Mouse (Mus musculus) C2C12 (cell line): ENCODE results near the gene Pmvk. TPM values are rescaled to one million over a fixed set of nuclear protein-coding genes. Genes with fewer than 3 reads are reported as not detected.

Experiments used
- H3K27me3 ChIP-seq: one replicate; pipeline ENCODE4 v1.6.1; 2011; ENCODE audit not compliant: control insufficient read depth, insufficient read depth, insufficient read length
- H3K36me3 ChIP-seq: one replicate; pipeline ENCODE4 v1.6.1; 2011; ENCODE audit not compliant: control insufficient read depth, insufficient read depth
- H3K4me3 ChIP-seq: one replicate; pipeline ENCODE4 v1.5.1; 2011; ENCODE audit warnings: mild to moderate bottlenecking, control low read depth; ENCODE audit not compliant: poor library complexity, insufficient read depth, severe bottlenecking
- H3K79me2 ChIP-seq: one replicate; pipeline ENCODE4 v1.6.1; 2011; ENCODE audit not compliant: control insufficient read depth, insufficient read depth
- H3K79me3 ChIP-seq: one replicate; pipeline ENCODE4 v1.6.1; 2011; ENCODE audit warnings: low read depth, control low read depth
- H3ac ChIP-seq: one replicate; pipeline ENCODE3; 2011; ENCODE audit warnings: low read depth; ENCODE audit not compliant: control insufficient read depth, insufficient read length
- CEBPB ChIP-seq: IDR thresholded peaks from one replicate; pipeline ENCODE4 v1.6.1; 2011; ENCODE audit warnings: low read depth, mild to moderate bottlenecking, control low read depth, moderate library complexity
- CTCF ChIP-seq: IDR thresholded peaks from one replicate; pipeline ENCODE4 v1.5.1; 2011; ENCODE audit not compliant: control insufficient read depth, insufficient read depth, insufficient read length
- FOSL1 ChIP-seq: IDR thresholded peaks from one replicate; pipeline ENCODE4 v1.8.0; 2011; ENCODE audit warnings: mild to moderate bottlenecking, low read length; ENCODE audit not compliant: poor library complexity, insufficient read depth, severe bottlenecking
- MAX ChIP-seq: IDR thresholded peaks from one replicate; pipeline ENCODE4 v1.6.1; 2011; ENCODE audit warnings: mild to moderate bottlenecking, control low read depth
- MYOD1 ChIP-seq: IDR thresholded peaks from one replicate; pipeline ENCODE4 v1.6.1; 2011; ENCODE audit warnings: low read depth; ENCODE audit not compliant: control insufficient read depth, insufficient read length
- MYOG ChIP-seq: IDR thresholded peaks from one replicate; pipeline ENCODE4 v1.6.1; 2011; ENCODE audit not compliant: control insufficient read depth, insufficient read length; ENCODE audit errors: extremely low read depth
- USF1 ChIP-seq: IDR thresholded peaks from one replicate; pipeline ENCODE4 v1.6.1; 2011; ENCODE audit warnings: low read depth, mild to moderate bottlenecking, control low read depth, moderate library complexity
- polyA plus RNA-seq: library from polyadenylated mRNA; unstranded; fragments of >200 nt; fragmentation: generic; extraction: Trizol; gene quantifications from one replicate; pipeline ENCODE4 v1.2.1, GENCODE M21; 2012; ENCODE audit warnings: missing spikeins

Gene Pmvk
- polyA plus RNA-seq, 1 experiment, result 36.6 TPM

- TF ChIP-seq MAX, result no peak
- TF ChIP-seq FOSL1, result no peak
- no peak for TF ChIP-seq CTCF
- no peak for TF ChIP-seq MYOD1
- no peak for TF ChIP-seq USF1
- no peak for TF ChIP-seq MYOG
- TF ChIP-seq CEBPB, result no peak
Observed at GRCm38 (mm10) chr3:89479055-89479454, 24.7 kb downstream of the Pmvk start.

GRCm38 (mm10) chr3:89481488-89481887 is 27.1 kb downstream of the Pmvk start:
- H3K4me3 ChIP-seq, result no peak overlapping the region
- TF ChIP-seq CTCF (peak; percentile 4), MYOD1 (no peak), FOSL1 (no peak)
- H3K36me3 ChIP-seq, result no peaks in the 10 kb centered on the region
- H3K27me3 ChIP-seq, result peaks cover 4% of the 10 kb centered on the region
- H3K79me3 ChIP-seq, result no peaks in the 10 kb centered on the region
- H3ac ChIP-seq, result no peak overlapping the region
- H3K79me2 ChIP-seq, result no peaks in the 10 kb centered on the region

More at GRCm38 (mm10) chr3:89479055-89479454, 24.7 kb downstream of the Pmvk start:
- Histone ChIP-seq H3K4me3 (no peak overlapping the region), H3K79me3 (no peaks in the 10 kb centered on the region), H3K27me3 (no peaks in the 10 kb centered on the region), H3ac (no peak overlapping the region), H3K79me2 (no peaks in the 10 kb centered on the region), H3K36me3 (no peaks in the 10 kb centered on the region)

GRCm38 (mm10) chr3:89482249-89482648 is 27.9 kb downstream of the Pmvk start:
- Histone ChIP-seq H3K79me2 (no peaks in the 10 kb centered on the region), H3K79me3 (no peaks in the 10 kb centered on the region), H3ac (no peak overlapping the region), H3K36me3 (no peaks in the 10 kb centered on the region), H3K27me3 (peaks cover 10% of the 10 kb centered on the region), H3K4me3 (no peak overlapping the region)
- TF ChIP-seq MAX (no peak), MYOD1 (no peak), CEBPB (no peak), FOSL1 (no peak), MYOG (no peak), CTCF (no peak), USF1 (no peak)

- no peaks in the 10 kb centered on the region for H3K36me3 ChIP-seq
- H3K79me3 ChIP-seq, result no peaks in the 10 kb centered on the region
- no peak for TF ChIP-seq MYOG
- no peak for TF ChIP-seq MYOD1
- peak; percentile 93 for TF ChIP-seq CTCF
- TF ChIP-seq MAX, result no peak
- no peak overlapping the region for H3K4me3 ChIP-seq
- H3ac ChIP-seq, result no peak overlapping the region
- H3K27me3 ChIP-seq, result peaks cover 24% of the 10 kb centered on the region
- H3K79me2 ChIP-seq, result no peaks in the 10 kb centered on the region
Observed at GRCm38 (mm10) chr3:89484766-89485524, 30.6 kb downstream of the Pmvk start.

GRCm38 (mm10) chr3:89486111-89486510 is 31.8 kb downstream of the Pmvk start:
- H3K79me3 ChIP-seq, result no peaks in the 10 kb centered on the region
- TF ChIP-seq FOSL1, result no peak
- TF ChIP-seq MYOG, result no peak
- no peak for TF ChIP-seq USF1
- TF ChIP-seq CEBPB, result no peak
- no peak for TF ChIP-seq MYOD1
- TF ChIP-seq MAX, result no peak
- no peak for TF ChIP-seq CTCF
- H3K4me3 ChIP-seq, result no peak overlapping the region
- H3K36me3 ChIP-seq, result no peaks in the 10 kb centered on the region
- H3ac ChIP-seq, result no peak overlapping the region
- peaks cover 32% of the 10 kb centered on the region for H3K27me3 ChIP-seq
- H3K79me2 ChIP-seq, result no peaks in the 10 kb centered on the region
